Mouse (Mus musculus) midbrain, embryonic 14.5 days (tissue): Measurements from ENCODE around the gene Olfr586. TPM values are rescaled to one million over a fixed set of nuclear protein-coding genes. Genes with fewer than 3 reads are reported as not detected.

Source experiments
- ATAC-seq: fragments of 200-750 bp; cut with Nextera tagmentation; 2 replicates; pipeline ENCODE4 v1.8.0; 2017; ENCODE audit warnings: moderate number of reproducible peaks, moderate library complexity; ENCODE audit not compliant: low FRiP score, low TSS enrichment
- DNase-seq: peaks from one replicate; pipeline ENCODE4 v3.0.0-alpha.2; 2015
- H3K27ac ChIP-seq: fragments of 300-500 bp; sonication (generic); replicated peaks from 2 replicates; pipeline ENCODE4 v1.5.1; 2014; ENCODE audit warnings: mild to moderate bottlenecking, low read depth, low read length, moderate library complexity
- H3K27me3 ChIP-seq: fragments of 300-500 bp; sonication (generic); 2 replicates; pipeline ENCODE4 v1.6.1; 2014; ENCODE audit warnings: low read length, control low read depth, mixed read lengths; ENCODE audit not compliant: control insufficient read depth, insufficient read depth
- H3K36me3 ChIP-seq: fragments of 300-500 bp; sonication (generic); 2 replicates; pipeline ENCODE4 v1.6.1; 2014; ENCODE audit warnings: low read length, control low read depth; ENCODE audit not compliant: control insufficient read depth, insufficient read depth
- H3K4me1 ChIP-seq: fragments of 300-500 bp; sonication (generic); 2 replicates; pipeline ENCODE4 v1.6.1; 2014; ENCODE audit warnings: mild to moderate bottlenecking, antibody characterized with exemption, low read length, control low read depth; ENCODE audit not compliant: control insufficient read depth, insufficient read depth
- H3K4me2 ChIP-seq: fragments of 300-500 bp; sonication (generic); 2 replicates; pipeline ENCODE4 v1.6.1; 2014; ENCODE audit warnings: mild to moderate bottlenecking, low read length, moderate library complexity
- H3K4me3 ChIP-seq: fragments of 300-500 bp; sonication (generic); replicated peaks from 2 replicates; pipeline ENCODE4 v1.5.1; 2014; ENCODE audit warnings: low read depth, low read length
- H3K9ac ChIP-seq: fragments of 300-500 bp; sonication (generic); replicated peaks from 2 replicates; pipeline ENCODE4 v1.6.1; 2014; ENCODE audit warnings: mild to moderate bottlenecking, low read length, moderate library complexity
- H3K9me3 ChIP-seq: fragments of 300-500 bp; sonication (generic); 2 replicates; pipeline ENCODE4 v1.6.1; 2016; ENCODE audit warnings: low read length, control low read depth, mixed read lengths; ENCODE audit not compliant: control insufficient read depth
- WGBS: fragments of 180-500 bp; shearing (Covaris S2); extraction: QIAGEN DNeasy Blood & Tissue Kit; methylation state at CpG from one replicate; pipeline ENCODE4 v1.1.7; 2014; 5-methylcytosine and 5-hydroxymethylcytosine counted together
- polyA plus RNA-seq: library from polyadenylated mRNA; unstranded; fragments of >200 nt; fragmentation: Nextera tagmentation; extraction: Ambion mirVana; gene quantifications from 2 replicates; pipeline ENCODE4 v1.2.1, GENCODE M21; 2014

Gene Olfr586
- not detected in 2 replicates for polyA plus RNA-seq

- Histone ChIP-seq H3K36me3 (no peaks in the 10 kb centered on the region), H3K27ac (no peak within 1 kb of the TSS), H3K9me3 (no peaks in the 10 kb centered on the region), H3K9ac (no peak within 1 kb of the TSS), H3K4me2 (no peak within 1 kb of the TSS), H3K4me3 (no peak within 1 kb of the TSS), H3K4me1 (no peaks in the 10 kb centered on the region), H3K27me3 (no peaks in the 10 kb centered on the region)
- 93% methylated on average over 3 of the region's 3 CpGs for WGBS
- DNase-seq, result no peak
- ATAC-seq, result no peak
These were observed at the start of gene Olfr586 for GRCm38 (mm10) chr7:103125538-103125937. Gene Olfr586 (minus strand): TSS chr7:103125638.

GRCm38 (mm10) chr7:103169697-103170096 lies 44.3 kb upstream of the Olfr586 start:
- Histone ChIP-seq H3K27me3 (no peaks in the 10 kb centered on the region), H3K9me3 (no peaks in the 10 kb centered on the region), H3K9ac (no peak overlapping the region), H3K4me3 (no peak overlapping the region), H3K4me1 (no peaks in the 10 kb centered on the region), H3K27ac (no peak overlapping the region), H3K36me3 (no peaks in the 10 kb centered on the region), H3K4me2 (no peak overlapping the region)
- WGBS, result 82% methylated on average over 5 of the region's 5 CpGs
- ATAC-seq (no peak), DNase-seq (no peak)

DNA sequence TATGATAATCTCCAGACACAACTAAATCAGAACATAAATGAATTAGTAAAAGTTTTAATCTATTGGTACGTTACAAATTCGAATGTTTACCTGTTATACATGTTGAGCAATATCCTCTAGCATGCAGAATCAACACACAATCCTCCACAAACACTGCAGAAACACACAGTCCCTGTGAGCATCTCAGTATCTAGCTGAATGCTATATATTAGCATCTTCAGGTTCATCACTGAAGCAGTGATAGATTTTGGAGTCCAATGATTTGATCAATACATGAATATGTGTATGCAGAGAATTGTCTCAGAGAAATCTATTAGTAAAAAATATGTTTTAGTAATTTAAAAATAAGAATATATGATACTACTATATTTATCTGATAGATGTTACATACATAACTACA lies 30.8 kb upstream of the Olfr586 start, which contains the start of gene Olfr589:
TSS of gene Olfr589 (minus strand) at position 101 of the 400 bp plus-strand sequence.
- Histone ChIP-seq H3K4me1 (no peaks in the 10 kb centered on the region), H3K27ac (no peak within 1 kb of the TSS), H3K4me3 (no peak within 1 kb of the TSS), H3K4me2 (no peak within 1 kb of the TSS), H3K9ac (no peak within 1 kb of the TSS), H3K36me3 (no peaks in the 10 kb centered on the region), H3K9me3 (no peaks in the 10 kb centered on the region), H3K27me3 (no peaks in the 10 kb centered on the region)
- DNase-seq, result no peak
- 69% methylated on average over 2 of the region's 2 CpGs for WGBS
- no peak for ATAC-seq

DNA sequence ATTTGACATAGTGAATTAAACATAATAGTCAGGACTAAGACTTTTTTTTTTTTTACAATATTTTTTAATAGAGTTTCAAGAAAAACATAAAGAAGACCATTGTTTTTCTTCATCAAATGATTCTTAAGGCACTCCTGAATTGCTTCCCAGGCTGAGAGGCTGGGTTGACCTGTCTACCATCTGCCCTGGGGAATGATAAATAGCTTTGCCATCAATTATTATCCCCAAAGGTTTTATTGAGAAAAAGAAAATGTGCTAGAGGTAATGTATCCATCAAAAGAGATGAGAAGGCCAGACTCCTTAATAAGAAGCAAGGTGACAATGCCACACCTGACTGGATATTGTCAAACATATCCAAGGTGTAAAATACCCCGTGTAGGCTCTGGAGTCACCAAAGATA lies 15.1 kb upstream of the Olfr586 start, which contains the start of gene Olfr588-ps1:
TSS of gene Olfr588-ps1 (plus strand) at position 301 of the 400 bp plus-strand sequence.
- no peak within 1 kb of the TSS for H3K27ac ChIP-seq
- H3K4me3 ChIP-seq, result no peak within 1 kb of the TSS
- WGBS, result 83% methylated on average over 1 of the region's 1 CpGs
- no peaks in the 10 kb centered on the region for H3K36me3 ChIP-seq
- no peak for ATAC-seq
- H3K4me1 ChIP-seq, result no peaks in the 10 kb centered on the region
- H3K9ac ChIP-seq, result no peak within 1 kb of the TSS
- no peak for DNase-seq
- H3K9me3 ChIP-seq, result no peaks in the 10 kb centered on the region
- H3K27me3 ChIP-seq, result no peaks in the 10 kb centered on the region
- H3K4me2 ChIP-seq, result no peak within 1 kb of the TSS

- Histone ChIP-seq H3K4me1 (no peaks in the 10 kb centered on the region), H3K9me3 (no peaks in the 10 kb centered on the region), H3K9ac (no peak overlapping the region), H3K27me3 (no peaks in the 10 kb centered on the region), H3K4me3 (no peak overlapping the region), H3K4me2 (no peak overlapping the region), H3K27ac (no peak overlapping the region), H3K36me3 (no peaks in the 10 kb centered on the region)
- 54% methylated on average over 3 of the region's 3 CpGs for WGBS
- DNase-seq, result peak; percentile 7
- no peak; the same call in 1 of the 2 replicates for ATAC-seq
These were observed 6.0 kb downstream of the Olfr586 start for GRCm38 (mm10) chr7:103119406-103119805.

- WGBS, result 80% methylated on average over 1 of the region's 1 CpGs
- Histone ChIP-seq H3K4me2 (no peak within 1 kb of the TSS), H3K27me3 (no peaks in the 10 kb centered on the region), H3K27ac (no peak within 1 kb of the TSS), H3K4me1 (no peaks in the 10 kb centered on the region), H3K9ac (no peak within 1 kb of the TSS), H3K4me3 (no peak within 1 kb of the TSS), H3K36me3 (no peaks in the 10 kb centered on the region), H3K9me3 (no peaks in the 10 kb centered on the region)
- no peak for DNase-seq
- no peak for ATAC-seq
These were observed 28.0 kb downstream of the Olfr586 start, which contains the start of gene Olfr585 for GRCm38 (mm10) chr7:103097420-103097819. Gene Olfr585 (plus strand): TSS chr7:103097720.

DNA sequence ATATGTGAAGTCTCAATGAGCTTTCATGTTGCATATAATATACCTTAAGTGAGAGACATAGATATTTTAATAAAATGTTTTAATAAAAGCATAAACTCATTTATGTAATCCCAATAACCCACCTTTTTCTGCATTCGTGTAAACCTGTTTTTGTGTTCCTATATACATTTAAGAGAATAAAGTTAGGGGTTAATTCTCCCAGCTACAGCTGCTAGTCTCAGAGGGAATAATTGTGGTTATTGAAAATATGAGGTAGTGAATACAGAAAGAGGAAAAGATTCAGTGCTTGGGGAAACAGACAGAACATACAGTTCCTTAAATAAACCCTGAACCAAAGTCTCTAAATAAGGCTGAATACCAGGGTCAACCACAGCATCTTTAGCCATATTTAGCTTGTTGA lies 43.9 kb downstream of the Olfr586 start, which contains the start of gene Olfr584:
TSS of gene Olfr584 (plus strand) at position 301 of the 400 bp plus-strand sequence.
- Histone ChIP-seq H3K27me3 (no peaks in the 10 kb centered on the region), H3K9me3 (no peaks in the 10 kb centered on the region; the same call in 1 of the 2 replicates), H3K4me2 (no peak within 1 kb of the TSS), H3K9ac (no peak within 1 kb of the TSS), H3K27ac (no peak within 1 kb of the TSS), H3K4me3 (no peak within 1 kb of the TSS), H3K4me1 (no peaks in the 10 kb centered on the region), H3K36me3 (no peaks in the 10 kb centered on the region)
- ATAC-seq (no peak), DNase-seq (no peak)
- 90% methylated on average over 1 of the region's 1 CpGs for WGBS

Other genes starting within 250 kb of the Olfr586 start
- gene Olfr568, start 248.5 kb downstream of the Olfr586 start, polyA plus RNA-seq, result not detected in 2 replicates
- gene Olfr569, start 234.8 kb downstream of the Olfr586 start, polyA plus RNA-seq, result not detected in 2 replicates
- not detected in 2 replicates for gene Olfr570, start 231.1 kb downstream of the Olfr586 start, polyA plus RNA-seq
- not detected in 2 replicates for gene Olfr571, start 208.1 kb downstream of the Olfr586 start, polyA plus RNA-seq
- gene Olfr572, start 201.2 kb downstream of the Olfr586 start, polyA plus RNA-seq, result not detected in 2 replicates
- not detected in 2 replicates for gene Olfr573-ps1, start 183.1 kb downstream of the Olfr586 start, polyA plus RNA-seq
- gene Olfr574, start 177.2 kb downstream of the Olfr586 start, polyA plus RNA-seq, result not detected in 2 replicates
- gene Olfr575, start 166.9 kb downstream of the Olfr586 start, polyA plus RNA-seq, result not detected in 2 replicates
- not detected in 2 replicates for gene Olfr576, start 163.0 kb downstream of the Olfr586 start, polyA plus RNA-seq
- gene Olfr577, start 149.7 kb downstream of the Olfr586 start, polyA plus RNA-seq, result not detected in 2 replicates
- not detected in 2 replicates for gene Olfr578, start 136.3 kb downstream of the Olfr586 start, polyA plus RNA-seq
- gene Olfr582, start 87.6 kb downstream of the Olfr586 start, polyA plus RNA-seq, result not detected in 2 replicates
- not detected in 2 replicates for gene Olfr583, start 74.3 kb downstream of the Olfr586 start, polyA plus RNA-seq
- gene Olfr584, start 43.8 kb downstream of the Olfr586 start, polyA plus RNA-seq, result not detected in 2 replicates
- gene Olfr585, start 27.9 kb downstream of the Olfr586 start, polyA plus RNA-seq, result not detected in 2 replicates
- not detected in 2 replicates for gene Olfr588-ps1, start 15.2 kb upstream of the Olfr586 start, polyA plus RNA-seq
- gene Olfr589, start 30.7 kb upstream of the Olfr586 start, polyA plus RNA-seq, result not detected in 2 replicates
- gene Olfr591, start 52.7 kb upstream of the Olfr586 start, polyA plus RNA-seq, result not detected in 2 replicates
- not detected in 2 replicates for gene Olfr592, start 59.2 kb upstream of the Olfr586 start, polyA plus RNA-seq
- gene Olfr593, start 86.2 kb upstream of the Olfr586 start, polyA plus RNA-seq, result not detected in 2 replicates
- gene Olfr594, start 91.4 kb upstream of the Olfr586 start, polyA plus RNA-seq, result not detected in 2 replicates
- not detected in 2 replicates for gene Usp17ld, start 126.9 kb upstream of the Olfr586 start, polyA plus RNA-seq
- gene Olfr596, start 180.0 kb upstream of the Olfr586 start, polyA plus RNA-seq, result not detected in 2 replicates
- not detected in 2 replicates for gene Olfr597, start 190.7 kb upstream of the Olfr586 start, polyA plus RNA-seq
- not detected in 2 replicates for gene Olfr598, start 197.9 kb upstream of the Olfr586 start, polyA plus RNA-seq
- not detected in 2 replicates for gene Olfr599, start 210.3 kb upstream of the Olfr586 start, polyA plus RNA-seq
- not detected in 2 replicates for gene Olfr600, start 224.0 kb upstream of the Olfr586 start, polyA plus RNA-seq
- gene Olfr601, start 237.0 kb upstream of the Olfr586 start, polyA plus RNA-seq, result not detected in 2 replicates